ENCODE assay signal across 25 mouse cellular contexts in genomic region chr10:77643160-77643559, GRCm38 (mm10). TPM values are rescaled to one million over a fixed set of nuclear protein-coding genes. Genes with fewer than 3 reads are reported as not detected.
A peak's percentile ranks its signal among the peaks of the same experiment; 100 is the strongest.
DNase-seq lines count a peak whose midpoint lies in the region; ATAC-seq and TF ChIP-seq lines count a peak whose summit lies in the region.
"Had no signal": no experiment of that assay in that cellular context is flagged by ENCODE, and none has a peak within 500 bp of the region (broad histone marks: within the 10 kb centered on the region; RNA-seq: fewer than 3 reads in every experiment).

No protein-coding gene starts in this region.

- WGBS in intestine, postnatal 0 days, result 68% methylated on average over 7 of the region's 7 CpGs
- WGBS in intestine, embryonic 15.5 days, result 78% methylated on average over 7 of the region's 7 CpGs
- WGBS in limb, embryonic 13.5 days, result 86% methylated on average over 7 of the region's 7 CpGs
- 95% methylated on average over 7 of the region's 7 CpGs for WGBS in limb, embryonic 10.5 days

- DNase-seq in limb, embryonic 10.5 days (ENCODE audit: low spot score), result no peak
- peak; percentile 53 for DNase-seq in 416B (ENCODE audit: low read depth)
- DNase-seq in yolk sac, embryonic 10.5 days (ENCODE audit: low spot score), result no peak
- DNase-seq: adrenal gland, adult 8-10 months; adrenal gland, postnatal 36 days; cerebellum, adult 2 months; cerebellum, postnatal 14 days; gastrocnemius, adult 2 months; gastrocnemius, postnatal 25 days; heart, adult 11 months; heart, postnatal 36 days had no signal

- no peak overlapping the region for H3K4me2 ChIP-seq in intestine, postnatal 0 days (replicated peaks; ENCODE audit: low read depth)
- H3K4me2 ChIP-seq in intestine, embryonic 15.5 days (replicated peaks), result no peak overlapping the region
- H3K4me2 ChIP-seq in limb, embryonic 13.5 days (replicated peaks), result no peak overlapping the region
- H3K4me2 ChIP-seq: heart, embryonic 13.5 days had no signal

- TF ChIP-seq CTCF in intestine, postnatal 0 days (IDR thresholded peaks at IDR 0.05; ENCODE audit: low read depth), result no peak

- peaks cover 62% of the 10 kb centered on the region for H3K36me3 ChIP-seq in intestine, postnatal 0 days (ENCODE audit: control insufficient read depth, insufficient read depth)
- H3K36me3 ChIP-seq in intestine, embryonic 15.5 days, result peaks cover 42% of the 10 kb centered on the region
- H3K36me3 ChIP-seq in limb, embryonic 13.5 days, result peaks cover 83% of the 10 kb centered on the region
- peaks cover 90% of the 10 kb centered on the region for H3K36me3 ChIP-seq in limb, embryonic 10.5 days

- H3K27me3 ChIP-seq in intestine, postnatal 0 days (replicated peaks; ENCODE audit: control insufficient read depth, insufficient read depth, low read length), result no peaks in the 10 kb centered on the region
- no peaks in the 10 kb centered on the region for H3K27me3 ChIP-seq in intestine, embryonic 15.5 days (replicated peaks)
- no peaks in the 10 kb centered on the region for H3K27me3 ChIP-seq in limb, embryonic 13.5 days
- no peaks in the 10 kb centered on the region for H3K27me3 ChIP-seq in limb, embryonic 10.5 days (ENCODE audit: low read depth, poor library complexity, severe bottlenecking)
- H3K27me3 ChIP-seq: heart, embryonic 13.5 days had no signal

- ATAC-seq in intestine, postnatal 0 days, result peak; percentile 9; the same call in 1 of the 2 replicates
- ATAC-seq in intestine, embryonic 15.5 days, result no peak
- 0 out of 2 replicates have a peak, but pooled peaks have one; percentile 26 for ATAC-seq in limb, embryonic 13.5 days (ENCODE audit: low FRiP score, low read depth)
- ATAC-seq in common myeloid progenitor, adult 5-6 weeks (replicated peaks; ENCODE audit: low read depth, poor library complexity, severe bottlenecking), result peak; percentile 48; the same call in 1 of the 2 replicates
- ATAC-seq: forebrain, embryonic 14.5 days; hindbrain, postnatal 0 days had no signal

- H3K4me1 ChIP-seq in intestine, postnatal 0 days (replicated peaks; ENCODE audit: control insufficient read depth, insufficient read depth, low read length), result no peaks in the 10 kb centered on the region
- 0 out of 2 replicates have a peak, but pooled peaks cover 2% of the 10 kb centered on the region for H3K4me1 ChIP-seq in intestine, embryonic 15.5 days (replicated peaks)
- H3K4me1 ChIP-seq in limb, embryonic 13.5 days, result no peaks in the 10 kb centered on the region
- H3K4me1 ChIP-seq in limb, embryonic 10.5 days, result no peaks in the 10 kb centered on the region
- H3K4me1 ChIP-seq: forebrain, embryonic 10.5 days had no signal

- H3K27ac ChIP-seq in intestine, postnatal 0 days (ENCODE audit: low read depth, low read length), result no peak overlapping the region
- H3K27ac ChIP-seq in intestine, embryonic 15.5 days, result no peak overlapping the region
- no peak overlapping the region for H3K27ac ChIP-seq in limb, embryonic 13.5 days
- H3K27ac ChIP-seq in limb, embryonic 10.5 days, result no peak overlapping the region
- H3K27ac ChIP-seq: forebrain, embryonic 10.5 days; gastrocnemius, adult 2 months; heart, embryonic 13.5 days; hindbrain, postnatal 0 days had no signal

- no peak overlapping the region for H3K4me3 ChIP-seq in intestine, postnatal 0 days (ENCODE audit: low read depth, low read length)
- no peak overlapping the region for H3K4me3 ChIP-seq in intestine, embryonic 15.5 days (replicated peaks)
- no peak overlapping the region for H3K4me3 ChIP-seq in limb, embryonic 13.5 days
- no peak overlapping the region for H3K4me3 ChIP-seq in limb, embryonic 10.5 days
- H3K4me3 ChIP-seq: erythroblast, embryonic 14.5 days; forebrain, embryonic 10.5 days; gastrocnemius, adult 2 months; heart, embryonic 13.5 days had no signal

- H3K9ac ChIP-seq in intestine, postnatal 0 days (ENCODE audit: low read depth, low read length), result no peak overlapping the region
- H3K9ac ChIP-seq in intestine, embryonic 15.5 days, result no peak overlapping the region
- no peak overlapping the region for H3K9ac ChIP-seq in limb, embryonic 13.5 days
- H3K9ac ChIP-seq: heart, embryonic 13.5 days had no signal

- H3K9me3 ChIP-seq in intestine, postnatal 0 days (ENCODE audit: control insufficient read depth), result no peaks in the 10 kb centered on the region
- no peaks in the 10 kb centered on the region for H3K9me3 ChIP-seq in intestine, embryonic 15.5 days
- H3K9me3 ChIP-seq in limb, embryonic 13.5 days, result no peaks in the 10 kb centered on the region
- H3K9me3 ChIP-seq in limb, embryonic 10.5 days (replicated peaks), result no peaks in the 10 kb centered on the region
- H3K9me3 ChIP-seq: forebrain, embryonic 10.5 days; heart, embryonic 13.5 days had no signal

RNA-seq across cellular contexts. Expression of gene Ube2g2, which starts 21.1 kb away (rescaled TPM):
- polyA plus RNA-seq in intestine, postnatal 0 days (2015; fragmentation: Nextera tagmentation; extraction: Ambion mirVana), result 36.4 and 37.8 TPM in 2 replicates
- 65.0 and 70.3 TPM in 2 replicates for polyA plus RNA-seq in intestine, embryonic 15.5 days (2015; fragmentation: Nextera tagmentation; extraction: Ambion mirVana)
- polyA plus RNA-seq in limb, embryonic 13.5 days (2015; fragmentation: Nextera tagmentation; extraction: Ambion mirVana), result 89.3 and 96.0 TPM in 2 replicates
- polyA plus RNA-seq in limb, embryonic 10.5 days (2016; fragmentation: Nextera tagmentation; extraction: Ambion mirVana), result 98.4 and 104 TPM in 2 replicates
- 27.0 and 37.2 TPM in 2 replicates for total RNA-seq in common myeloid progenitor, adult 5-6 weeks (2017)

RNA-seq across cellular contexts. Expression of gene Gm49325, which starts 37.2 kb away (rescaled TPM):
- 18.9 TPM in 2 replicates for polyA plus RNA-seq in intestine, postnatal 0 days (2015; fragmentation: Nextera tagmentation; extraction: Ambion mirVana)
- 4.1 and 5.4 TPM in 2 replicates for polyA plus RNA-seq in intestine, embryonic 15.5 days (2015; fragmentation: Nextera tagmentation; extraction: Ambion mirVana)
- polyA plus RNA-seq in limb, embryonic 13.5 days (2015; fragmentation: Nextera tagmentation; extraction: Ambion mirVana), result 3.9 TPM in 1 of 2 replicates, not detected in the other
- 1.6 and 1.7 TPM in 2 replicates for polyA plus RNA-seq in limb, embryonic 10.5 days (2016; fragmentation: Nextera tagmentation; extraction: Ambion mirVana)
- not detected in 2 replicates for total RNA-seq in common myeloid progenitor, adult 5-6 weeks (2017)
- total RNA-seq: hindbrain, postnatal 0 days had no signal
- polyA plus RNA-seq: cortical plate, adult 2 months; erythroblast, embryonic 14.5 days; heart, embryonic 13.5 days; hindbrain, embryonic 11.5 days had no signal

RNA-seq across cellular contexts. Expression of gene Sumo3, which starts 37.3 kb away (rescaled TPM):
- 256 and 269 TPM in 2 replicates for polyA plus RNA-seq in intestine, postnatal 0 days (2015; fragmentation: Nextera tagmentation; extraction: Ambion mirVana)
- 338 and 345 TPM in 2 replicates for polyA plus RNA-seq in intestine, embryonic 15.5 days (2015; fragmentation: Nextera tagmentation; extraction: Ambion mirVana)
- polyA plus RNA-seq in limb, embryonic 13.5 days (2015; fragmentation: Nextera tagmentation; extraction: Ambion mirVana), result 389 and 422 TPM in 2 replicates
- 400 and 420 TPM in 2 replicates for polyA plus RNA-seq in limb, embryonic 10.5 days (2016; fragmentation: Nextera tagmentation; extraction: Ambion mirVana)
- 147 and 170 TPM in 2 replicates for total RNA-seq in common myeloid progenitor, adult 5-6 weeks (2017)

RNA-seq across cellular contexts. Expression of gene Tspear, which starts 43.2 kb away (rescaled TPM):
- 0.10 and 0.20 TPM in 2 replicates for polyA plus RNA-seq in intestine, postnatal 0 days (2015; fragmentation: Nextera tagmentation; extraction: Ambion mirVana)
- polyA plus RNA-seq in intestine, embryonic 15.5 days (2015; fragmentation: Nextera tagmentation; extraction: Ambion mirVana), result 0.47 and 0.53 TPM in 2 replicates
- polyA plus RNA-seq in limb, embryonic 13.5 days (2015; fragmentation: Nextera tagmentation; extraction: Ambion mirVana), result 0.74 and 1.3 TPM in 2 replicates
- 0.59 and 0.74 TPM in 2 replicates for polyA plus RNA-seq in limb, embryonic 10.5 days (2016; fragmentation: Nextera tagmentation; extraction: Ambion mirVana)
- total RNA-seq in common myeloid progenitor, adult 5-6 weeks (2017), result 0.87 and 1.2 TPM in 2 replicates
- total RNA-seq: gastrocnemius, adult 2 months; gastrocnemius, postnatal 25 days; heart, postnatal 36 days had no signal
- polyA plus RNA-seq: erythroblast, embryonic 14.5 days; heart, postnatal 0 days had no signal

RNA-seq across cellular contexts. Expression of gene Gm19402, which starts 47.4 kb away (rescaled TPM):
- polyA plus RNA-seq in intestine, postnatal 0 days (2015; fragmentation: Nextera tagmentation; extraction: Ambion mirVana), result not detected in 2 replicates
- polyA plus RNA-seq in intestine, embryonic 15.5 days (2015; fragmentation: Nextera tagmentation; extraction: Ambion mirVana), result not detected in 2 replicates
- polyA plus RNA-seq in limb, embryonic 13.5 days (2015; fragmentation: Nextera tagmentation; extraction: Ambion mirVana), result not detected in 2 replicates
- not detected in 2 replicates for polyA plus RNA-seq in limb, embryonic 10.5 days (2016; fragmentation: Nextera tagmentation; extraction: Ambion mirVana)
- not detected in 2 replicates for total RNA-seq in common myeloid progenitor, adult 5-6 weeks (2017)
- total RNA-seq: adrenal gland, adult 8-10 months; adrenal gland, postnatal 36 days; ES-E14; gastrocnemius, adult 2 months; gastrocnemius, postnatal 25 days; heart, postnatal 36 days; hindbrain, postnatal 0 days had no signal
- polyA plus RNA-seq: cerebellum, adult 2 months; cortical plate, adult 2 months; embryonic facial prominence, embryonic 14.5 days; erythroblast, embryonic 14.5 days; forebrain, embryonic 10.5 days; forebrain, embryonic 14.5 days; heart, embryonic 13.5 days; heart, postnatal 0 days; hindbrain, embryonic 11.5 days; hindbrain, postnatal 0 days had no signal
